Mouse (Mus musculus) C2C12 (cell line): ENCODE measurements around the gene Cebpz. TPM values are rescaled to one million over a fixed set of nuclear protein-coding genes. Genes with fewer than 3 reads are reported as not detected.

Experiments
- H3K27me3 ChIP-seq: one replicate; pipeline ENCODE4 v1.6.1; 2011; ENCODE audit not compliant: control insufficient read depth, insufficient read depth, insufficient read length
- H3K36me3 ChIP-seq: one replicate; pipeline ENCODE4 v1.6.1; 2011; ENCODE audit not compliant: control insufficient read depth, insufficient read depth
- H3K4me3 ChIP-seq: one replicate; pipeline ENCODE4 v1.5.1; 2011; ENCODE audit warnings: mild to moderate bottlenecking, control low read depth; ENCODE audit not compliant: poor library complexity, insufficient read depth, severe bottlenecking
- H3K79me2 ChIP-seq: one replicate; pipeline ENCODE4 v1.6.1; 2011; ENCODE audit not compliant: control insufficient read depth, insufficient read depth
- H3K79me3 ChIP-seq: one replicate; pipeline ENCODE4 v1.6.1; 2011; ENCODE audit warnings: low read depth, control low read depth
- H3ac ChIP-seq: one replicate; pipeline ENCODE3; 2011; ENCODE audit warnings: low read depth; ENCODE audit not compliant: control insufficient read depth, insufficient read length
- CEBPB ChIP-seq: IDR thresholded peaks from one replicate; pipeline ENCODE4 v1.6.1; 2011; ENCODE audit warnings: low read depth, mild to moderate bottlenecking, control low read depth, moderate library complexity
- CTCF ChIP-seq: IDR thresholded peaks from one replicate; pipeline ENCODE4 v1.5.1; 2011; ENCODE audit not compliant: control insufficient read depth, insufficient read depth, insufficient read length
- FOSL1 ChIP-seq: IDR thresholded peaks from one replicate; pipeline ENCODE4 v1.8.0; 2011; ENCODE audit warnings: mild to moderate bottlenecking, low read length; ENCODE audit not compliant: poor library complexity, insufficient read depth, severe bottlenecking
- MAX ChIP-seq: IDR thresholded peaks from one replicate; pipeline ENCODE4 v1.6.1; 2011; ENCODE audit warnings: mild to moderate bottlenecking, control low read depth
- MYOD1 ChIP-seq: IDR thresholded peaks from one replicate; pipeline ENCODE4 v1.6.1; 2011; ENCODE audit warnings: low read depth; ENCODE audit not compliant: control insufficient read depth, insufficient read length
- MYOG ChIP-seq: IDR thresholded peaks from one replicate; pipeline ENCODE4 v1.6.1; 2011; ENCODE audit not compliant: control insufficient read depth, insufficient read length; ENCODE audit errors: extremely low read depth
- USF1 ChIP-seq: IDR thresholded peaks from one replicate; pipeline ENCODE4 v1.6.1; 2011; ENCODE audit warnings: low read depth, mild to moderate bottlenecking, control low read depth, moderate library complexity
- polyA plus RNA-seq: library from polyadenylated mRNA; unstranded; fragments of >200 nt; fragmentation: generic; extraction: Trizol; gene quantifications from one replicate; pipeline ENCODE4 v1.2.1, GENCODE M21; 2012; ENCODE audit warnings: missing spikeins

The Cebpz gene
- polyA plus RNA-seq, 1 experiment: 11.3 TPM

- TF ChIP-seq MYOG (no peak), USF1 (no peak)
- peaks cover 26% of the 10 kb centered on the region for H3K79me3 ChIP-seq
- H3K36me3 ChIP-seq: peaks cover 15% of the 10 kb centered on the region
- no peak overlapping the region for H3ac ChIP-seq
- peaks cover 41% of the 10 kb centered on the region for H3K79me2 ChIP-seq
- no peaks in the 10 kb centered on the region for H3K27me3 ChIP-seq
- no peak overlapping the region for H3K4me3 ChIP-seq
Observed at GRCm38 (mm10) chr17:78938927-78939326, 2.1 kb upstream of the Cebpz start.

GRCm38 (mm10) chr17:78937229-78937853 lies 475 bp upstream of the Cebpz start:
- Histone ChIP-seq H3K79me3 (peaks cover 31% of the 10 kb centered on the region), H3K36me3 (peaks cover 26% of the 10 kb centered on the region), H3K79me2 (peaks cover 57% of the 10 kb centered on the region), H3K4me3 (peak overlapping the region; percentile 98), H3K27me3 (no peaks in the 10 kb centered on the region), H3ac (peak overlapping the region; percentile 62)
- TF ChIP-seq USF1: no peak
- no peak for TF ChIP-seq FOSL1
- TF ChIP-seq MYOG: no peak
- TF ChIP-seq CEBPB: no peak
- TF ChIP-seq MYOD1: no peak
- no peak for TF ChIP-seq CTCF
- no peak for TF ChIP-seq MAX

- H3K79me3 ChIP-seq: peaks cover 31% of the 10 kb centered on the region
- TF ChIP-seq MYOG: no peak
- TF ChIP-seq CTCF: no peak
- TF ChIP-seq CEBPB: no peak
- TF ChIP-seq USF1: no peak
- peaks cover 39% of the 10 kb centered on the region for H3K36me3 ChIP-seq
- H3K27me3 ChIP-seq: no peaks in the 10 kb centered on the region
- peak overlapping the region; percentile 98 for H3K4me3 ChIP-seq
- H3K79me2 ChIP-seq: peaks cover 62% of the 10 kb centered on the region
- H3ac ChIP-seq: no peak overlapping the region
Observed at GRCm38 (mm10) chr17:78935857-78936256, 1.0 kb downstream of the Cebpz start.

GRCm38 (mm10) chr17:78917696-78918095 lies 19.2 kb downstream of the Cebpz start:
- Histone ChIP-seq H3K79me3 (no peaks in the 10 kb centered on the region), H3K36me3 (peaks cover 50% of the 10 kb centered on the region), H3ac (no peak overlapping the region), H3K79me2 (no peaks in the 10 kb centered on the region), H3K27me3 (no peaks in the 10 kb centered on the region), H3K4me3 (no peak overlapping the region)
- TF ChIP-seq USF1: no peak
- TF ChIP-seq FOSL1: no peak
- TF ChIP-seq CTCF: no peak
- TF ChIP-seq CEBPB: no peak
- no peak for TF ChIP-seq MYOD1
- TF ChIP-seq MAX: no peak
- TF ChIP-seq MYOG: no peak

GRCm38 (mm10) chr17:78916899-78917298 lies 20.0 kb downstream of the Cebpz start:
- peaks cover 42% of the 10 kb centered on the region for H3K36me3 ChIP-seq
- no peaks in the 10 kb centered on the region for H3K79me3 ChIP-seq
- no peak for TF ChIP-seq MYOG
- no peak for TF ChIP-seq CEBPB
- no peak for TF ChIP-seq CTCF
- TF ChIP-seq FOSL1: no peak
- no peak for TF ChIP-seq USF1
- no peak for TF ChIP-seq MAX
- TF ChIP-seq MYOD1: no peak
- H3ac ChIP-seq: peak overlapping the region; percentile 69
- peak overlapping the region; percentile 39 for H3K4me3 ChIP-seq
- H3K79me2 ChIP-seq: no peaks in the 10 kb centered on the region
- no peaks in the 10 kb centered on the region for H3K27me3 ChIP-seq

GRCm38 (mm10) chr17:78916369-78916813 lies 20.5 kb downstream of the Cebpz start, which contains the start of gene Cebpzos:
Gene Cebpzos (plus strand): TSS chr17:78916500.
- Histone ChIP-seq H3ac (peak within 1 kb of the TSS; percentile 69), H3K79me2 (no peaks in the 10 kb centered on the region), H3K36me3 (peaks cover 38% of the 10 kb centered on the region), H3K27me3 (no peaks in the 10 kb centered on the region), H3K4me3 (peak within 1 kb of the TSS; percentile 39), H3K79me3 (no peaks in the 10 kb centered on the region)
- no peak for TF ChIP-seq MAX
- TF ChIP-seq CEBPB: no peak
- no peak for TF ChIP-seq MYOG
- no peak for TF ChIP-seq MYOD1
- TF ChIP-seq FOSL1: no peak
- no peak for TF ChIP-seq USF1
- TF ChIP-seq CTCF: no peak
